Mouse (Mus musculus): ENCODE results near the gene Meaf6. TPM values are rescaled to one million over a fixed set of nuclear protein-coding genes. Genes with fewer than 3 reads are reported as not detected.

Gene Meaf6
- polyA plus RNA-seq, 1 experiment, result 9.1 TPM

GRCm38 (mm10) chr4:125152469-125152868, 67.5 kb downstream of the Meaf6 start:
- TF ChIP-seq POLR2A (IDR thresholded peaks at IDR 0.05; ENCODE audit: low read depth, low read length) (no peak), CTCF (IDR thresholded peaks at IDR 0.05; ENCODE audit: extremely low read depth, insufficient read length, insufficient replicate concordance, low read depth, low read length) (no peak)
- peaks cover 4% of the 10 kb centered on the region for H3K4me1 ChIP-seq (ENCODE audit: control insufficient read depth, insufficient read depth, insufficient read length, low read length)
- H3K27ac ChIP-seq (ENCODE audit: insufficient read depth, low read depth, low read length), result no peak overlapping the region
- H3K27me3 ChIP-seq (ENCODE audit: control insufficient read depth, insufficient read depth, low read length), result no peaks in the 10 kb centered on the region
- H3K36me3 ChIP-seq (ENCODE audit: control insufficient read depth, insufficient read depth, low read length), result no peaks in the 10 kb centered on the region
- WGBS, result 81% methylated on average over 6 of the region's 6 CpGs
- no peak overlapping the region for H3K4me3 ChIP-seq (ENCODE audit: low read depth, low read length)

DNA sequence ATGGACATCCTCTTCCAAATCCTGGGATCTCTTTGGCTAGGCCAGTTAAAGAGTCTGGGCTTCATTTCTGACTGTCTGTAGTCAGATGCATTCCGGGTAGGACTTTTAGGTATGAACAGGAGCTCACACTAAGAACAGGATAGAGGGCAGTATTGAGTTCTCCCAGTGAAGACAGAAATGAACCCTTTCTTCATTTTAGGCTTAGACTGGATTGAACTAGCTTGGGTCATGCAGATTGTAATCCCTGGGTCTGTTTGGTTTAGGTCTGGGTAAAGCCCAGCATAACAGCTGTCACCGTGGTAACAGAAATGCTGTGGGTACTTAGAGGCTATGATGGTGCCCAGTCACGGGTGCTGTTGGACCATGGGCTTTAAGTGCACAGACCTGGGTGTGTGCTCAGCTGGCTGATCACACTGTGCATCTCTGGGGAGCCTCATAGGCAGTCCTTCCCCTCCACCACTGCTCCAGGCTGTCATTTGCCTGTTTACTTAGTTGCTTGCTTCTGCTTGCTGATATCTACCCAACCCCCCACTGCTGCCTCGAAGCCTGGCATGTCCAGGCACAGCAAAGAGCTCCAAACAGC, 68.8 kb downstream of the Meaf6 start:
- Histone ChIP-seq H3K27me3 (ENCODE audit: control insufficient read depth, insufficient read depth, low read length) (no peaks in the 10 kb centered on the region), H3K4me3 (ENCODE audit: low read depth, low read length) (no peak overlapping the region), H3K36me3 (ENCODE audit: control insufficient read depth, insufficient read depth, low read length) (no peaks in the 10 kb centered on the region), H3K27ac (ENCODE audit: insufficient read depth, low read depth, low read length) (no peak overlapping the region), H3K4me1 (ENCODE audit: control insufficient read depth, insufficient read depth, insufficient read length, low read length) (peaks cover 14% of the 10 kb centered on the region)
- 50% methylated on average over 4 of the region's 4 CpGs for WGBS
- no peak for TF ChIP-seq CTCF (IDR thresholded peaks at IDR 0.05; ENCODE audit: extremely low read depth, insufficient read length, insufficient replicate concordance, low read depth, low read length)
- no peak for TF ChIP-seq POLR2A (IDR thresholded peaks at IDR 0.05; ENCODE audit: low read depth, low read length)

GRCm38 (mm10) chr4:125155646-125156045, 70.7 kb downstream of the Meaf6 start:
- Histone ChIP-seq H3K36me3 (ENCODE audit: control insufficient read depth, insufficient read depth, low read length) (no peaks in the 10 kb centered on the region), H3K4me3 (ENCODE audit: low read depth, low read length) (no peak overlapping the region), H3K27ac (ENCODE audit: insufficient read depth, low read depth, low read length) (no peak overlapping the region), H3K27me3 (ENCODE audit: control insufficient read depth, insufficient read depth, low read length) (no peaks in the 10 kb centered on the region), H3K4me1 (ENCODE audit: control insufficient read depth, insufficient read depth, insufficient read length, low read length) (peaks cover 16% of the 10 kb centered on the region)
- 80% methylated on average over 5 of the region's 5 CpGs for WGBS
- TF ChIP-seq CTCF (IDR thresholded peaks at IDR 0.05; ENCODE audit: extremely low read depth, insufficient read length, insufficient replicate concordance, low read depth, low read length) (no peak), POLR2A (IDR thresholded peaks at IDR 0.05; ENCODE audit: low read depth, low read length) (no peak)

DNA sequence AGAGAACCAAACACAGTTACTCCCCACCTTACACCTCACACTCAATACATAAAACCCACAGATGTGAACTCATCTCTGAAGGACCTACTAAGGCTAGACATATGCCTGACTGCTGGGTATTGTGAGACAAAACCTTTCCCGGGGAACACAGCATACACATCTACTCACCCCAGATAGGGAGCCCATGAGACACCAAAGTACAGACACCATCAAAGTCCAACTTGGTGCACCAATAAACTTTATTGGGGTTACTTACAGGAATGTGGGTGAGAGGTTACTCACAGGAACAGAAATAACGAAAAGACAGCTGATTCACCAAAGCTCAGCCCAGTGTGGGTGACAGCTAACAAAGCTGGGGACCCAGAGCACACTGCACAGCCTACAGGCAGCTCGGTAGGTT, 72.4 kb downstream of the Meaf6 start:
- Histone ChIP-seq H3K4me1 (ENCODE audit: control insufficient read depth, insufficient read depth, insufficient read length, low read length) (peaks cover 16% of the 10 kb centered on the region), H3K27ac (ENCODE audit: insufficient read depth, low read depth, low read length) (peak overlapping the region; percentile 39; the same call in 1 of the 2 replicates), H3K27me3 (ENCODE audit: control insufficient read depth, insufficient read depth, low read length) (no peaks in the 10 kb centered on the region), H3K36me3 (ENCODE audit: control insufficient read depth, insufficient read depth, low read length) (no peaks in the 10 kb centered on the region), H3K4me3 (ENCODE audit: low read depth, low read length) (no peak overlapping the region)
- WGBS, result 24% methylated on average over 3 of the region's 3 CpGs
- TF ChIP-seq CTCF (IDR thresholded peaks at IDR 0.05; ENCODE audit: extremely low read depth, insufficient read length, insufficient replicate concordance, low read depth, low read length) (no peak), POLR2A (IDR thresholded peaks at IDR 0.05; ENCODE audit: low read depth, low read length) (no peak)

- Histone ChIP-seq H3K27ac (ENCODE audit: insufficient read depth, low read depth, low read length) (peak overlapping the region; percentile 39; the same call in 1 of the 2 replicates), H3K27me3 (ENCODE audit: control insufficient read depth, insufficient read depth, low read length) (no peaks in the 10 kb centered on the region), H3K36me3 (ENCODE audit: control insufficient read depth, insufficient read depth, low read length) (no peaks in the 10 kb centered on the region), H3K4me1 (ENCODE audit: control insufficient read depth, insufficient read depth, insufficient read length, low read length) (peaks cover 16% of the 10 kb centered on the region), H3K4me3 (ENCODE audit: low read depth, low read length) (no peak overlapping the region)
- 48% methylated on average over 2 of the region's 2 CpGs for WGBS
- no peak for TF ChIP-seq POLR2A (IDR thresholded peaks at IDR 0.05; ENCODE audit: low read depth, low read length)
- TF ChIP-seq CTCF (IDR thresholded peaks at IDR 0.05; ENCODE audit: extremely low read depth, insufficient read length, insufficient replicate concordance, low read depth, low read length), result no peak
Measured at GRCm38 (mm10) chr4:125158081-125158480, 73.1 kb downstream of the Meaf6 start.

- Histone ChIP-seq H3K27me3 (ENCODE audit: control insufficient read depth, insufficient read depth, low read length) (no peaks in the 10 kb centered on the region), H3K4me3 (ENCODE audit: low read depth, low read length) (no peak overlapping the region), H3K36me3 (ENCODE audit: control insufficient read depth, insufficient read depth, low read length) (no peaks in the 10 kb centered on the region), H3K4me1 (ENCODE audit: control insufficient read depth, insufficient read depth, insufficient read length, low read length) (peaks cover 16% of the 10 kb centered on the region), H3K27ac (ENCODE audit: insufficient read depth, low read depth, low read length) (no peak overlapping the region)
- TF ChIP-seq POLR2A (IDR thresholded peaks at IDR 0.05; ENCODE audit: low read depth, low read length) (no peak), CTCF (IDR thresholded peaks at IDR 0.05; ENCODE audit: extremely low read depth, insufficient read length, insufficient replicate concordance, low read depth, low read length) (no peak)
- 75% methylated on average over 20 of the region's 20 CpGs for WGBS
Measured at GRCm38 (mm10) chr4:125158581-125159317, 73.8 kb downstream of the Meaf6 start.

DNA sequence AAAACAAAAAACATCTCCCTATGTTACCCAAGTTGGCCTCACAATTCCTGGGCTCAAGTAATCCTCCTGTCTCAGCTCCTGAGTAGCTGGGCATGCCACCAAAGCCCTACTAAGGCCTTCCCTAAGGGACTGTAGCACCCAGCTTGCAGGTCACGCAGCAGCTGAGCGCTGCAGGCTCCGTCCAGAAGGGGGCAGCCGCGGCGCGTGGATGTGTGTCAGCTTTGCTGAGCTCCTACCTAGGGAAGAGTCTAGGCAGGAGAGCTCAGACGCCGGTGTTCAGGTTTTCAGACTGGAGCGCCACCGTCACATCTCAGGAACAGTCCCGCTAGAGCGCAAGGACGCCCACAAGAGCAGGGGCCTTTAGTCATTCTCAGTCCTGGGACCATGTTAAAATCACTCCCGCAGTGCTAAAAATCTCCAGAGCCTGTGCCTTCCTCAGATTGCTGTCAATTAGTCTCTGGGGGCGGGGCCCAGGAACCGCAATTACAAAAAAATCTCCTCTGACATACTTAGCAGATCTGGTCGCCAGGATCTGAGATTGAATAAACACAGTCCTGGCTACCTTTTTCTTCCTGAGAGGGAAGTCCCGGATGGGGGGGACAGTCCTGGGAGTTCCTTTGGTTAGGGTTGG, 75.5 kb downstream of the Meaf6 start:
- WGBS, result 3% methylated on average over 19 of the region's 19 CpGs
- Histone ChIP-seq H3K27ac (ENCODE audit: insufficient read depth, low read depth, low read length) (no peak overlapping the region), H3K4me3 (ENCODE audit: low read depth, low read length) (peak overlapping the region; percentile 40), H3K4me1 (ENCODE audit: control insufficient read depth, insufficient read depth, insufficient read length, low read length) (peaks cover 16% of the 10 kb centered on the region), H3K27me3 (ENCODE audit: control insufficient read depth, insufficient read depth, low read length) (no peaks in the 10 kb centered on the region), H3K36me3 (ENCODE audit: control insufficient read depth, insufficient read depth, low read length) (no peaks in the 10 kb centered on the region)
- TF ChIP-seq CTCF (IDR thresholded peaks at IDR 0.05; ENCODE audit: extremely low read depth, insufficient read length, insufficient replicate concordance, low read depth, low read length), result peak; percentile 91
- no peak for TF ChIP-seq POLR2A (IDR thresholded peaks at IDR 0.05; ENCODE audit: low read depth, low read length)
